Mouse (Mus musculus): Measurements from ENCODE around the gene Ctsll3. TPM values are rescaled to one million over a fixed set of nuclear protein-coding genes. Genes with fewer than 3 reads are reported as not detected.

The Ctsll3 gene
- polyA plus RNA-seq (2016; fragmentation: Nextera tagmentation; extraction: Ambion mirVana), result not detected in 2 replicates

- Histone ChIP-seq H3K9ac (no peak within 1 kb of the TSS), H3K9me3 (replicated peaks) (no peaks in the 10 kb centered on the region), H3K4me2 (no peak within 1 kb of the TSS), H3K36me3 (no peaks in the 10 kb centered on the region), H3K4me3 (no peak within 1 kb of the TSS), H3K27ac (ENCODE audit: poor library complexity, severe bottlenecking) (no peak within 1 kb of the TSS), H3K4me1 (replicated peaks) (no peaks in the 10 kb centered on the region), H3K27me3 (replicated peaks) (no peaks in the 10 kb centered on the region)
- 43% methylated on average over 1 of the region's 1 CpGs for WGBS
- no peak for ATAC-seq (ENCODE audit: insufficient number of reproducible peaks, low FRiP score)
Observed at GRCm38 (mm10) chr13:60802749-60803148, at the start of gene Ctsll3. Gene Ctsll3 (minus strand): TSS chr13:60802849.

DNA sequence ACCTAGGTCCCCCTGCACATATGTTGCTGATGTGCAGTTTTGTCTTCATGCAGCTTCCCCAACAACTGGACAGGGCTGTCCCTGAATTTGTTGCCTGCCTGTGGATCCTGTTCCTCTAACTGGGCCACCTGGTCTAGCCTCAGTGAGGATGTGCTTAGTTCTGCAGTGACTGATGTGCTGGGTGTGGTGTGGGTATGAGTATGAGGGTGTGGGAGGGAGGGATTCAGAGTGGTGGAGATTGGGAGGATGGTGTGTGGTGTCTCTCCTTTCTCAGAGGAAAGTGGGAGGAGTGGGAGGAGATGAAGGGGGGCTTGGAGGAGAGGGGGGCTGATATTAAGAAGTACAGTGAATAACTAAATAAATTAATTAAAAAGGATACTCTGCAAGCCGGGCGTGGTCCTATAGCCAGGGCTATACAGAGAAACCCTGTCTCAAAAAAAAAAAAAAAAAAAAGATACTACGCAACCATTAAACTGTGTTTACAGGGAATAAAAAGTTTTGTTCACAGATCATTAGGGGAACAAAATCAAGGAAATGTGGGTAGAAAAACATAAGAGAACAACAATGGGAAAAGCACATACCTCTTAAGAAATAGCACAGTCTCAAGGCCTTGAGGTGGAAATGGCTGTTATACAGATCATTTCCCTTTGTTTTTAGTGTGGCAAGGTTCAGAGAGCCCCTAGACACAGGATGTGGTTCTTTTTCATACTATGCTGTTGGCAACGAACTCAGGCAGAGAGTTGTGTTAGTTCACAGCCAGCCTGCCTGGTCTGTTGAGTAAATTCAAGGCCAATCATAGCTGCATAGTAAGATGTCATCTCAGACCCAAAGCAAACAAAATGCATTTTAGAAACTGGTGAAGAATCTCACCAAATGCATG lies 45.8 kb upstream of the Ctsll3 start:
- no peak for ATAC-seq (ENCODE audit: insufficient number of reproducible peaks, low FRiP score)
- Histone ChIP-seq H3K27me3 (replicated peaks) (no peaks in the 10 kb centered on the region), H3K4me2 (no peak overlapping the region), H3K27ac (ENCODE audit: poor library complexity, severe bottlenecking) (no peak overlapping the region), H3K4me3 (no peak overlapping the region), H3K9ac (no peak overlapping the region), H3K36me3 (no peaks in the 10 kb centered on the region), H3K9me3 (replicated peaks) (no peaks in the 10 kb centered on the region), H3K4me1 (replicated peaks) (no peaks in the 10 kb centered on the region)
- WGBS, result 79% methylated on average over 4 of the region's 4 CpGs

- H3K9ac ChIP-seq, result no peak overlapping the region
- no peak overlapping the region for H3K4me2 ChIP-seq
- H3K27ac ChIP-seq (ENCODE audit: poor library complexity, severe bottlenecking), result no peak overlapping the region
- H3K27me3 ChIP-seq (replicated peaks), result no peaks in the 10 kb centered on the region
- H3K4me3 ChIP-seq, result no peak overlapping the region
- no peak for ATAC-seq (ENCODE audit: insufficient number of reproducible peaks, low FRiP score)
- no peaks in the 10 kb centered on the region for H3K9me3 ChIP-seq (replicated peaks)
- H3K4me1 ChIP-seq (replicated peaks), result no peaks in the 10 kb centered on the region
- no peaks in the 10 kb centered on the region for H3K36me3 ChIP-seq
- 81% methylated on average over 8 of the region's 8 CpGs for WGBS
Observed at GRCm38 (mm10) chr13:60843153-60843552, 40.5 kb upstream of the Ctsll3 start.

- WGBS, result 72% methylated on average over 6 of the region's 6 CpGs
- Histone ChIP-seq H3K27me3 (replicated peaks) (no peaks in the 10 kb centered on the region), H3K4me2 (no peak overlapping the region), H3K9ac (no peak overlapping the region), H3K9me3 (replicated peaks) (no peaks in the 10 kb centered on the region), H3K4me3 (no peak overlapping the region), H3K27ac (ENCODE audit: poor library complexity, severe bottlenecking) (no peak overlapping the region), H3K36me3 (no peaks in the 10 kb centered on the region), H3K4me1 (replicated peaks) (no peaks in the 10 kb centered on the region)
- no peak for ATAC-seq (ENCODE audit: insufficient number of reproducible peaks, low FRiP score)
Observed at GRCm38 (mm10) chr13:60842703-60843102, 40.1 kb upstream of the Ctsll3 start.

- H3K9me3 ChIP-seq (replicated peaks), result no peaks in the 10 kb centered on the region
- H3K4me2 ChIP-seq, result no peak overlapping the region
- H3K27ac ChIP-seq (ENCODE audit: poor library complexity, severe bottlenecking), result no peak overlapping the region
- no peak overlapping the region for H3K4me3 ChIP-seq
- H3K4me1 ChIP-seq (replicated peaks), result no peaks in the 10 kb centered on the region
- WGBS, result 59% methylated on average over 2 of the region's 2 CpGs
- no peak overlapping the region for H3K9ac ChIP-seq
- H3K27me3 ChIP-seq (replicated peaks), result no peaks in the 10 kb centered on the region
- ATAC-seq (ENCODE audit: insufficient number of reproducible peaks, low FRiP score), result no peak
- H3K36me3 ChIP-seq, result no peaks in the 10 kb centered on the region
Observed at GRCm38 (mm10) chr13:60839353-60839902, 36.8 kb upstream of the Ctsll3 start.

- no peak for ATAC-seq (ENCODE audit: insufficient number of reproducible peaks, low FRiP score)
- no peaks in the 10 kb centered on the region for H3K27me3 ChIP-seq (replicated peaks)
- no peaks in the 10 kb centered on the region for H3K4me1 ChIP-seq (replicated peaks)
- H3K27ac ChIP-seq (ENCODE audit: poor library complexity, severe bottlenecking), result no peak overlapping the region
- no peak overlapping the region for H3K9ac ChIP-seq
- H3K4me2 ChIP-seq, result no peak overlapping the region
- 51% methylated on average over 3 of the region's 3 CpGs for WGBS
- H3K4me3 ChIP-seq, result no peak overlapping the region
- no peaks in the 10 kb centered on the region for H3K9me3 ChIP-seq (replicated peaks)
- no peaks in the 10 kb centered on the region for H3K36me3 ChIP-seq
Observed at GRCm38 (mm10) chr13:60826052-60826451, 23.4 kb upstream of the Ctsll3 start.

DNA sequence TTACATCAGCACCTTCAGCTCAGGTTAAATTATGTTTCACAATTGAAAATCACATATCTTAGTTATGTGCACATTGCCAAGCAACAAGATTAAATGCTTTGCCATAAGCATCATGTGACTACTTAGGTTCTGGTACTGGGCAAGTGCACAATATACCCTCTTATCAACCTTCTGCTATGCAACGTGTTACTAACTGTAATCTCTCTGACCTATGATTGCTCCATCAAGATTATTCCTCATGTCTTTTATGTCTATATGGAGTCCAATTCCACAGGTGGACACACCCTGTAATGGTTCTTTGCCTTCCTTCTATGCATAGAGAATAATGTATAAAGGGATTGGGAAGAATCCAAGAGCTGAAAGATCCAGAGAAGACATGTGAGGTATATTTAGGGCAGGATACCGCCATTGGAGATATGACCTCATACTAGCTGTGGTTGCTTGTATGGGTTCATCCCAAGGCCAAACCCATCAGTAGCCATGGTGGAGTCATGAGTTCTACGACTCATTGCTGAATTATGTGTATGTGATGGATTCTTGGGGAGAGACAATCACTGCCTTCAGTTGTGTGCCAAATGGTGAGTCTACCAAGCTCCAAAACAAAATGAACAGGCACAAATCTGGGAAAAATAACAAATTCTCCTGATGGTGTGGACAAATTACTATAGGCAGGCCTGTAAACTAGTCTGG lies 18.0 kb upstream of the Ctsll3 start:
- WGBS, result 53% methylated on average over 3 of the region's 3 CpGs
- no peak for ATAC-seq (ENCODE audit: insufficient number of reproducible peaks, low FRiP score)
- no peaks in the 10 kb centered on the region for H3K36me3 ChIP-seq
- H3K4me1 ChIP-seq (replicated peaks), result no peaks in the 10 kb centered on the region
- H3K27me3 ChIP-seq (replicated peaks), result no peaks in the 10 kb centered on the region
- H3K4me3 ChIP-seq, result no peak overlapping the region
- no peak overlapping the region for H3K4me2 ChIP-seq
- no peak overlapping the region for H3K9ac ChIP-seq
- no peaks in the 10 kb centered on the region for H3K9me3 ChIP-seq (replicated peaks)
- H3K27ac ChIP-seq (ENCODE audit: poor library complexity, severe bottlenecking), result no peak overlapping the region

- Histone ChIP-seq H3K27ac (ENCODE audit: poor library complexity, severe bottlenecking) (no peak overlapping the region), H3K4me1 (replicated peaks) (no peaks in the 10 kb centered on the region), H3K4me3 (no peak overlapping the region), H3K4me2 (no peak overlapping the region), H3K9me3 (replicated peaks) (no peaks in the 10 kb centered on the region), H3K36me3 (no peaks in the 10 kb centered on the region), H3K9ac (no peak overlapping the region), H3K27me3 (replicated peaks) (no peaks in the 10 kb centered on the region)
- 10% methylated on average over 7 of the region's 7 CpGs for WGBS
- ATAC-seq (ENCODE audit: insufficient number of reproducible peaks, low FRiP score), result no peak
Observed at GRCm38 (mm10) chr13:60819469-60819868, 16.8 kb upstream of the Ctsll3 start.

DNA sequence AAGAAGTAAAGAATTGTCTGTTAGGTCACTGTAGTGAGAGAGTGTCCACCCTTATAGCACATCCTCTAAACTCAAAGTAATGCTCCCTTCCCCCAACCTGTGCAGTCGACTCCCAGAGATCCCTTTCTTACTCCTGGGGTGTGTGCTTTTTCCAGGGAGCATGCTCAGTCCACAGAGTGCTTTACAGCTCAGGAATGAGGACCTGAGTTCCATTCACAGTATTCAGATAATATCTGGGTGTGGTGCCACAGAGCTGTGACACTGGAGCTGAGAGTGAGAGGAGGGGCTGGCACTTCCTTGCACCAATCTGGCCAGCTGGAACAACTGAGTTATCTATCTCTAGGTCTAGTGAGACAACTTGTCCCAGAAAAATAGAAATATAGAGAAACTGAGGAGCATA lies 11.1 kb upstream of the Ctsll3 start:
- no peak overlapping the region for H3K4me2 ChIP-seq
- no peak for ATAC-seq (ENCODE audit: insufficient number of reproducible peaks, low FRiP score)
- no peak overlapping the region for H3K9ac ChIP-seq
- no peaks in the 10 kb centered on the region for H3K9me3 ChIP-seq (replicated peaks)
- 59% methylated on average over 1 of the region's 1 CpGs for WGBS
- no peak overlapping the region for H3K4me3 ChIP-seq
- no peak overlapping the region for H3K27ac ChIP-seq (ENCODE audit: poor library complexity, severe bottlenecking)
- no peaks in the 10 kb centered on the region for H3K36me3 ChIP-seq
- H3K4me1 ChIP-seq (replicated peaks), result no peaks in the 10 kb centered on the region
- H3K27me3 ChIP-seq (replicated peaks), result no peaks in the 10 kb centered on the region

DNA sequence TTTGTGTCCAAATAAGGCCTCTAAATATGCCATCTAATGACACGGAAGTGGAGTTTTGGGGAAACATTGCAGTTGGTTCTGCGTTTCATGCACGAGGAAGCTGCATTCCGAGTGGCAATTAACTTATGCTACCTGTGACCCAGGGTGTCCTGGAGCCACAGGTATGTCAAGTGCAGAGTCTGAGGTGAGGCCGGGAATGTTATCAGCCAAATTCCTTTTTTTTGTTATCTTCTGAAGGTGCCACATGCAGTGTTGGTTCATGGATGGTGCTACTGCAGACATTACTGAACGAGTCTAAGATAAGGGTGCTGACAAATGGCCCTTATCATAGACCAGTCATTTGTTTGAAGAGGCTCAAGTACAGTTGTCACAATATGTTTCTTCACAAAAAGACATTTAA lies 10.1 kb upstream of the Ctsll3 start:
- no peak for ATAC-seq (ENCODE audit: insufficient number of reproducible peaks, low FRiP score)
- H3K9me3 ChIP-seq (replicated peaks), result no peaks in the 10 kb centered on the region
- no peaks in the 10 kb centered on the region for H3K4me1 ChIP-seq (replicated peaks)
- 61% methylated on average over 6 of the region's 6 CpGs for WGBS
- H3K27me3 ChIP-seq (replicated peaks), result no peaks in the 10 kb centered on the region
- H3K4me3 ChIP-seq, result no peak overlapping the region
- H3K4me2 ChIP-seq, result no peak overlapping the region
- H3K9ac ChIP-seq, result no peak overlapping the region
- H3K36me3 ChIP-seq, result no peaks in the 10 kb centered on the region
- no peak overlapping the region for H3K27ac ChIP-seq (ENCODE audit: poor library complexity, severe bottlenecking)

- WGBS, result 48% methylated on average over 2 of the region's 2 CpGs
Observed at GRCm38 (mm10) chr13:60809690-60810089, 7.0 kb upstream of the Ctsll3 start.

More at GRCm38 (mm10) chr13:60809690-60810089, 7.0 kb upstream of the Ctsll3 start:
- no peak for ATAC-seq (ENCODE audit: insufficient number of reproducible peaks, low FRiP score)
- H3K36me3 ChIP-seq, result no peaks in the 10 kb centered on the region
- H3K4me3 ChIP-seq, result no peak overlapping the region
- no peak overlapping the region for H3K27ac ChIP-seq (ENCODE audit: poor library complexity, severe bottlenecking)
- no peaks in the 10 kb centered on the region for H3K27me3 ChIP-seq (replicated peaks)
- no peaks in the 10 kb centered on the region for H3K9me3 ChIP-seq (replicated peaks)
- H3K9ac ChIP-seq, result no peak overlapping the region
- H3K4me1 ChIP-seq (replicated peaks), result no peaks in the 10 kb centered on the region
- no peak overlapping the region for H3K4me2 ChIP-seq
